Mouse (Mus musculus) kidney, postnatal 10 days (tissue): ENCODE measurements around the gene Tmem248.

Experiments used
- DNase-seq: peaks from one replicate; pipeline ENCODE4 v3.0.0; 2021; ENCODE audit warnings: mixed read lengths

Tmem248 gene

DNA sequence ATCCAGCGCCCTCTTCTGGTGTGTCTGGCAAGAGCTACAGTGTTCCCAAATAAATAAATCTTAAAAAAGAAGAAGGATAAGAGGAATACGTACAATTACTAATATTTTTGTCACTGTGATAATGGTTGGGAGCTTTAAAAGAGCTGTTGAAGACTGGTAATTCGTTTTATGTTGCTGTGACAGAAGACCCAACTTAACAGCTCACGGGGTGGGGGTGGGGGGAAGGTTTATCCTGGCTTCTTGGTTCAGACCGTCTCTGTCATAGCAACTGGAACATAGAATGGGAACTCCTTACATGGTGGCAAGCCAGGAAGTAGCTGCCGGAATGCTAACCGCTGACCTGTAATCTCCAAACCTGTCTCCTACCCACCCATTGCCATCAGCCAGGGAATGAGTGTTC lies at the start of gene Tmem248:
TSS of gene Tmem248 (plus strand) at position 301 of the 400 bp plus-strand sequence.
- no peak for DNase-seq

DNA sequence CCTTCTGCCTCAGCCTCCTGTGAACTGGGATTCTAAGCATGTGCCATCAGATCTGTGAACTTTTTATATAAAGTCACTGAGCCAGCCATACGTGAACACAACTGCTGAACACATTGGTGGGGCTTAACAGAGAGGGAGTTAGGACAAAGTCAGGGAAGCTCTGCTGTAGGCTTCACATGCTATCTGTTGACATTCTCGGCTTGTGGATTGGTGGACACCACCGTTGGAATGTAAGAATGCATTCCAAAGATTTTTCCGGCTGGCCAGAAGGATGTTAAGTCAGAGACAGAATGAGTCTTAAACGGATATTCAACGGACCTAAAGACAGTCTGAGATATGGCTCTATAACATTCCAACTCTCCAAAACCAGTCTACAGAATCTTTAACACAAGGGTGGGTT lies 47.8 kb upstream of the Tmem248 start:
- DNase-seq = peak; percentile 40

DNA sequence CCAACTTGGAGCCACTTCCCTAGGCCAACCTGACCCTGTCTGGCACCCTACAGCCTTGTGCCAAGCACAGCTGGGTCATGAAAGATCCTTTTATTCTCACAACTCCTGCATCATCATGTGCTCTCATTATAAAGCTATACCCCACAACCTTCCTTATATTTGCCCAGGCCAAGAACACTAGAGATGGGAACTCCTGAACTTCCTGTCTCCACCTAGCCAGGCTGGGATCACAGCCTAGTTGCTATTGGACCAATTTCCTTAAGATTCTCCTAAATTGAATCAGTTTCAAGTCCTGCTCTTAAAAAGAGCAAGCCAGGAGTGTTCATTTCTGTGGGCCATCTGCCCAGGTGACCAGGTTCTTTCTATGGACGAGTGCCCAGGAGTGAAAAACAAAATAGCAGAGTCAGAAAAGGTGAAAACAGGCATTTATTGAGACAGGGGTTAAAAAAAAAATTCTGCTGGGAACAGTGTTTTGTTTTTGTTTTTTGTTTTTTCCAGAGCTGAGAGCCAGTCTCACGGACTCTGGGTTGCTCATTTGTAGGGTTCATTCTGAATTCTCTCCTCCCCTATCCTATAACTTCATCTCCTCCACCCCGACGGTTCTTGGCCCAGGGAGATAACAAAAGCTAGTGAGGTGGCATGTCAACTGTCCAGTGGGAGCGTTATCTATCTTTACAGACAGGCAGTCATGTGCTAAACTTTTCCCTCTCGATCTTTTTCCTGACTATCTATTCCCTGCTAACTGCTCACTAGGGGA lies 46.0 kb upstream of the Tmem248 start:
- no peak for DNase-seq

DNA sequence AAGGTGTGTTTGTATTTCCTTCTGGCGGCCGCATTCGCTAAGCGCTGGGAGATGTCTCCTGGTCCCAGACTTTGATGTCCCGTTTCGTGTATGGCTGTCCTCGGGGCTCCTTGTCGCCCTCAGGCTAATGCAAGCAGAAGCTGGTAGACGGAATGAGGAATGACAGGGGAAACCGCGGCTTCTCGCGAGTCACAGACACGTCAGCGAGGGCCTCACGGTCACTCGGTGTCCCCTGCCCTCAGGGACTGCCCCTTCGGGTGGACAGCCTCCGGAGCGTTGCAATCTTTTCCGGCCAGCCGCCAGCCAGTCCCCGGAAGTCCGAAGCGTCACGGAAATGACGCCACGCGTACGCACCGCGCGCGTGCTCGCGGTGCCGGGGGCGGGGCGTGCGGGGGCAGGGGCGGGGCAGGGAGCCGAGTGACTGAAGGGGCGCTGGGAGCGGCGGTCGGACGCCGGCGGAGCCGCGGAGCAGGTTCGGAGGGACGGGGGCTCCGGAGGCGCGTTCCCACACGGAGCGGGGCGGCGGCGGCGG lies 45.4 kb upstream of the Tmem248 start, which contains the start of gene Rabgef1:
TSS of gene Rabgef1 (plus strand) at position 376 of the 532 bp plus-strand sequence.
- peak; percentile 96 for DNase-seq

DNA sequence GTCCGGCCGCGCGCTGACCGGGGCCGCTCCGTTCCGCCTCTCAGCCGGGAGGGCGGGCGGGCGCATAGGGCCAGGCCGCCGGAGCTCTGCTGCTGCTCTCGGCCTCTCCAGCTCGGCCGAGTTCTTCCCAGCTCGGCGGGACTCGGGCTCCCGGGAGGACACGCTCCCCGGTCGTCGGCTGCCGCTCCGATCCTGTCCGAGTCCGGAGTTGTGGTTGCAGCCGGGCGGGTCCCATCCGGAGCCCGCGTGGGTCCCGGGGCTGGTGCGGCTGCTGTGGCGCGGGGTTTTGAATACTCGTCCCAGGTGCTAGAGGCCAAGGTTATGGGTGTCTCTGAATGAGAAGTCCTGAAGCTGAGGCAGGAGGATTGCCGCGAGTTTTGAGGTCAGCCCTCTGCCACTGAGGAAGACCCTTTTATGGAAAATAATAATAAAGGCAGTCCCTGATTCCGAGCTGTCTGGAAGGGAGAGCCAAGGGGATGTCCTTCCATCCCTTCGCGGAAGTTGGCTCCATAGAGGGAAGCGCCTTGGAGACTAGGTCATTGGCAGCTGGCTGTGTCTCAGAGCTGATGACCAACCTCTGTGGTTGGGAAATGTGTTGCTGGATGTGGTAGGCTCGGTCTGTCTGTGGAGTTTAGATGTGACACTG lies 44.8 kb upstream of the Tmem248 start:
- DNase-seq = peak; percentile 60

DNA sequence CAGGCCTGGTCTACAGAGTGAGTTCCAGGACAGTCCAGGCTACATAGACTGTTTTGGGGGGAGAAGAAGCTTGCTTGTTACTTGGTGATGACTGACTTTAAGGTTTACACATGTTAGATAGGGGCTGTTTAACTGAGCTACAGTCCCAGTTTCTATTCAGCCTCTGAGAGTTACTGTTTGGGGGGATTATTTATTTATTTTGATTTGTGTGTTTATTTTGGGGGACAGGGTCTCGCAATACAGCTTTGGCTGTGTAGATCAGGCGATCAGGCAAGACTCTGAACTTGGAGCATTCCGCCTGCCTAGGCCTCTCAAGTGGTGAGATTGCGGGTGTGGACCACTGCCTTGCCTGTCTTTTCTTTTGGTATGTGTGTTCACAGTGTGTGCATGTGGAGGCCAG lies 43.9 kb upstream of the Tmem248 start:
- no peak for DNase-seq

DNA sequence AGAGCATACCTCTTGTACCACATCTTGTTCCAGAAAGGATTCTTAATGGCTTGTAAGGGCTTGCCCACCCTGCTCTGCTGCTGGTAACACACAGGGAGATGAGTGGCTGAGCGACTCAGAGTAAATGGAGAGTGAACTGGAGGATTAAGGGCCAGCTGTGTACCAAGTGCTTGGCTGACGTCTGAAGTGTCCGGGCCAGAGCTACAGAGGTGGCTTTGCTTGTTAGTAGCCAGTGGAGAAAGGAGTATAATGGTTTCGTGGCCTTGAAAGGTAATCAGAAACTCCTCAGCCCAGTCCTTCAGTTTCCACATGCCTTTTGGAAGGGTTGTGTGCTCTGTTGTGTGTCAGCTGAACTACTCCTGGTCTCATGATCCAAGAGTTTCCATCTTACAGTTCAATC lies 39.0 kb upstream of the Tmem248 start:
- no peak for DNase-seq

DNA sequence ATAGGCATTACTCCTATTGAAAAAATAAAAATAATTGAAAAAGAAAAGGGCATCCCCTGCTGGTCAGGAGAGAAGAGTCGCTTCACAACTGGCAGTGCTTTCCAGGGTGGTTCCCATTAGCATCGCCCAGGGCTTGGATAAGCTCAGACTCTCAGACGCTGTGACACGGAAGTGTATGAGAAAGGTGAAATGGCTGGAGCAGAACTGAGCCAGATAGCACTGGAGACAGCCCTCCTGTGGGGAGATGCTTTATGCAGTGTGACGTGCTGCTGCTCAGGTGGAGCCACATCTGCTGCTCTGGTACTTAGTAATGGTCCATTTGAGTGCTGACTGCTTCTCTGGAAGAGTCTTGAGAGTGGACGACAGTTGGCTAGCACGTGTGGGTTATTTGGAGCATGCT lies 36.5 kb upstream of the Tmem248 start:
- no peak for DNase-seq

DNA sequence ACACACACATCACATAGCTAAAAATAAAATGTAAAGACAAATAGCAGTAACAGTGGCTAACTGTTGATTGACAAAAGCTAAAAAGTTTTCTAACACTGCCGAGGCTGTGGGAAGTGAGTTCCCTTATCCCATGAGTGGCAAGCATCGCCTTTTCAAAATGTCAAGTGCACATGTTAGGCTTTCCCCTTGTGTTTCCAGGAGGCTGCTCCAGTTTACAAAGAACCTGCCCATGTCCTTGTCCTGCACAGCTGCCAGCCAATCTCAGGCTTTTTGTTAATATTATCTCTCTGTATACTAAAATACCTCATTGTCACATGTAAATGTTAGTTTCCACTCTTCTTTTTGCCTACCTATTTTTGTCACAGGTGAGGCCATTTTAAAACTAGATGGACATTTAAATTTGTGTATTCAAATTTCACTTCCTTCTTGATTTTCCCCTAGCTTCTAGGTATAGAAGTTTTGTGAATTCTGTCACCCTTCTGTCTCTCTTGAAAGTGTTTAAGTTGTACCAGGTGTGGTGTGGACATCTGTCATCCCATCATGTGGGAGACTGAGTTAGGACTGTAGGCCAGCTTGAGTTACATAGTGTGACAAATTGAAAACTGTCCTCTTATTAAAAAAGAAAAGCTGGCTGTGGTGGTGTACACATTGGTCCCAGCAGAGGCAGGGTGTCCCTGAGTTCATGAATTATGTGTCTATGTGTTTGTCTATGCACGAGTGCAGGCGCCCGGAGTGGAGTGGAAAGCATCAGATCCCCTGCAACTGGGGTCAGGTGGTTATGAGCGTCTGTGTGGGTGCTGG lies 34.9 kb upstream of the Tmem248 start:
- no peak for DNase-seq

DNA sequence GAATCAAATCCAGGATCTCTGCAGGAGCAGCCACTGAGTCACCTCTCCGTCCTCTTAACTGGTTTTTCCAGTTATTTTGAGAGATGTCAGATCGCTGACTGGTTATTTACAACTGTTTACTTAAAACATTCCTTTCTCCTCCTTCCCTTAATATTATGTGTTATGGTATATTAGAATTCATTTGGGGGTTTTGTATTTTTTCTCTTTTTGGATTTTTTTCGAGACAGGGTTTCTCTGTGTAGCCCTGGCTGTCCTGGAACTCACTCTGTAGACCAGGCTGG lies 34.4 kb upstream of the Tmem248 start:
- DNase-seq = no peak

DNA sequence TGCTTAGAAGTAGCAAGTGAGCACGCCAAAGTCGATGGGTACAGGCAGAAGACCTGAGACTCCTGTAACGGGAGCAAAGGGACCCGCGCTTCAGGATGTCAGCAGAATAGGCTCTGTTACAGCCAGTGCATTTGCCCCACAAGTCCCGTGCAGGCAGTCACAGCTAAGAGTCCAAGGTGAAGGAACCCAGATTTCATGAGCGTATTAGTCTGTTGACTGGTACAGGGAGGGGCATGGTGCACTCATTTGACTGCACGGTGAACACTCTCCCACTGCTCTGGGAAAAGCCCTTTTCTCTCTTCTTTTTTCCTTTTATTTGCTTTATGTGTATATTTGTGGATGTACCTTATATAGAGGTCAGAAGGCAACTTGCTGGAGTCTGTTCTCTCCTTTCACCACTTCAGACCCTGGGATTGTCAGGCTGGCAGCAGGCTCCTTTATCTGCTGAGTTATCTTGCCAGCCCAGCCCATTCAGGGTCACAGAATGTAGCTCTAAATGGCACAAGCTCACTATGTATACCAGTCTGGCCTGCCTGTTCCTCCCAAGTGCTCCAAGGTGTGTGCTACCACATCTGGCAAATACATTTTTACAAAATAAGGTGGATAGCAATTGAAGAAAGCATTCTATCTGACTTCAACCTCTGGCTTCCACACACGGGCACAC lies 32.6 kb upstream of the Tmem248 start:
- no peak for DNase-seq

DNA sequence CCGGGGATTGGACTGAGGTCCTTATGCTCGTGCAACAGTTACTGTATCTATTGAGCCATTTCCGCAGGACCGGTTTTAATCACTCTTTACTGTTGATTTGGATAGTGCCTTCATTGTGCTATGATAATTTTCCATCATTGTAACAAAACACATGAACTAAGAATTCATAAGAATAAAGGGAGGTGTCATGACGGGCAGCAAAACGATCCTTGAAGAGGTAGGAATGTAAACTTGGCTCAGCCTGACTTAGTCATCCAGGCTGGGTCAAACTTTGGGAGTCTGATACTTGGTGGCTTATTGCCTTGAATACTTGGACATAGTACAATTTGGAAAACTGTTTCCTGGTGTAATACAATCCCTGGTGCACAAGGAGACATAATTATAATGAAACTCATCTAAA lies 31.6 kb upstream of the Tmem248 start:
- no peak for DNase-seq

DNA sequence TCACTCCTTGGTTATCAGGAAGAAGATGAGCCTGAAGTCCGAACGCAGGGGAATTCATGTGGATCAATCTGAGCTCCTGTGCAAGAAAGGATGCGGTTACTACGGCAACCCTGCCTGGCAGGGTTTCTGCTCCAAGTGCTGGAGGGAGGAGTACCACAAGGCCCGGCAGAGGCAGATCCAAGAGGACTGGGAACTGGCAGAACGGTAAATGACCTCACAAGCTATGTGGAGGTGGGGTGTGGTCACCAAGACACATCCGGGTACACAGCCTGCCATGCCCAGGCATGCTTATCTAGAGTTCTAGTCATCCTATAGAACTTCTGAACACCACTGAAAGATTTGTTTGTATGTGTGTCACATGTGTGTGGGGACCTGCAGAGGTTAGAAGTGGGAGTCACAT lies 29.5 kb upstream of the Tmem248 start:
- no peak for DNase-seq

DNA sequence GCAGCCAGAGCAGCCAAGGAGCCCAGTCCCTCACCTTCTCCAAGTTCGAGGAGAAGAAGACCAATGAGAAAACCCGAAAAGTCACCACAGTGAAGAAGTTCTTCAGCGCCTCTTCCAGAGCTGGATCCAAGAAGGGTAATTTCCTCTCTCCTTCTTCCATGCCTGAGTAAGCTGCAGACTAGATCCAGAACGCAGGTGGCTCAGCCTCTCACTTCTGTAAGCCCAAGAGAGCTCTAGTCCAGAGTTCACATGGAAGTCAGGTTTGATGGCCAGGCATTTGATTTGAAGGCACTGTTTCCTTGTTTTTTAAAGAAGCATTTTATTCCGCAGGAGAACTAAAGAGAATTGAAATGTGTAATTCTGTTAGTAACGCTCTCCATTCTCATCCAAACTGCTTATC lies 26.0 kb upstream of the Tmem248 start:
- DNase-seq = no peak

DNA sequence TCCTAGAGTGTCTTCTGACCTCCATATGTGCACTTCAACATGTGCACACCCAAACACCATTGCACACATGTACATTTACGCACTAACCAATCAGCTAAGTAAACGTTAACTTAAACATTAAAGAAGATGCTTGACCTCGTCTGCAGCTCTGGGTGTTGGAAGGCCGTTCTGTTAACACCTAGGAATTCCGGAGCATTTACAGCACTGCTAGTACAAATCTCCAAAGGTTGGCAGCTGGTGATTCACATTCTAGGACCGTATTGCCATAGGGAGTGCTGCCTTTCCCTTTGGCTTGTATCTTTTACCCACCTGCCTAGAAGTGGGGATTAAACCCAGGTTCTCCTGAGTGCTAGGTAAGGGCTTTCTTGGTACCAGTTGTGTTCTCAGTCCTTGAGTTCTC lies 25.0 kb upstream of the Tmem248 start:
- no peak for DNase-seq

DNA sequence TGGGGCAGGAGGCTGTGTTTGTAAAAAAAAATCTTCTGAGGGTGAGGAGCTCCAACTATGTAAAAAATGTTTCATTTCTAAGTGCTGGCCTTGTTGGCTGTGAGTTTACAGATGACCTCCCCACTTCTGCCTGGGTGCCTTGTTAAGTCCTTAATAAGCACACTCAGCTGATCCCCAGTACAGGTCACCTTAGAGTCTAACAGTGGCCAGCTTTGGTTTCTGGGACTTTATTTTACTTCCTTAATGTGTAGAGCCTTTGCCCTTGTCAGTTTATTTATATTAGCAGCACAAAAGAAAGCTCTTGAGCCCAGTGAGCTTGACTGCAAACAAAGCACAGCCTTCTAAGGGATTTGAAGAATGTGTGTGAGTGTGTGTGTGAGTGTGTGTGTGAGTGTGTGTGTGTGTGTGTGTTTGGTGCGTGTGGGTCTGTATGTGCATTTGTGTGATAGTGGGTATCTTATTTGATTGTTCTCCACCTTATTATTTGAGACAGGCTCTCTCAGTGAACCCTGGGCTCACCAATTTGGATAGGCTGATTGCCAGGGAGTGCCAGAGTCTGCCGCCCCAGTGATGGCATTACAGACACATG lies 24.4 kb upstream of the Tmem248 start:
- no peak for DNase-seq

DNA sequence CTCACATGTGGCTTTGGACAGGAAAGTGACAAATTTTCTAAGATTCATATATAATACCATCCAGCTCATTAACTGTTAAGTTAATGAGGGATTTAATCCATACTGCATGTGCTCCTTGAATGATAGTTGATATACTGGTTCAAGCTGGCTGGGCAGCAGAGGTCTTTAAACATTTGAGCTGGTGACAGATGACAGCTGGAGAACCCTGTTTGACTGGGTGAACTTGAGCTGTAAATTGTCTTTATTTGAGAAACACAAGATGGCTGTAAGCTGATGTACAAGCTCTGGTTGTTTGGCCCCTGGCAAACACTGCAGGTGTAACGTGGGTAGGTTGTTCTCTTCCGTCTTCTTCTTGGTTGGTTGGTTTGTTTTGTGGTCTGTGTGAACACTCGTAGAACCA lies 23.1 kb upstream of the Tmem248 start:
- DNase-seq = no peak

DNA sequence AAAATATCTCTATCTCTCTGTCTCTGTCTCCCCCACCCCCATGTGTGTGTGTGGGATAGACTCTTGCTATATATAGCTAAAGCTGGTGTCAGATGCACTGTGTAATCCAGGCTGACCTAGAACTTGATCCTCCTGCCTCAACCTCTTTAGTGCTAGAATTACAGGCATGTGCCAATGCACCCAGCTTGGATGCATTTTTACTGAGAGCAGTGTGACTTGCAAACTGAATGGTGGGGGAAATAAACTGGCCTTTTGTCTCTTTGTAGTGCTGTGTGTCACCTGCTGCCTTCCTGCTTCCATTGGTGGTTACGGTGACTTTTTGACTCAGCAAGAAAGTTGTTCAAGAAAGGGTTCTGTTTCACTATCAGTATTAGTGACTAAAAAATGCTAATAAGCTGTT lies 20.6 kb upstream of the Tmem248 start:
- DNase-seq = no peak

DNA sequence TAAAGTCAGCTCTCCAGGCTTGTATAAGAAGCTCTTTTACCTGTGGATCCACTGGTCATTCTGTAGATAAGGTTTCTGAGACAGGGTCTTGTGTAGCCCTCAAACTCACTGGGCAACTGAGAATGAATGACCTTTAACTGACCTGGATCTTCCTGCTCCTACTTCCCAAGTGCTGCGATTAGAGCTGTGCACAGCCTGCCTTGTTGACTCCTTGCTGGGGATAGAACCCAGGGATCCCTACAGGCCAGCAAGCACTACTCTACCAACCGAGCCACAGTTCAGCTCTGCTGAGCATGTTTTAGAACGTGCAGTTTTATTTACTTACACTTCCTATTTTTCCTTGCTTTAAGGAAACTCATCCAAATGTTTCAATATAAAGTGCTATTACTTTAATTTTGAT lies 19.4 kb upstream of the Tmem248 start:
- DNase-seq = no peak

DNA sequence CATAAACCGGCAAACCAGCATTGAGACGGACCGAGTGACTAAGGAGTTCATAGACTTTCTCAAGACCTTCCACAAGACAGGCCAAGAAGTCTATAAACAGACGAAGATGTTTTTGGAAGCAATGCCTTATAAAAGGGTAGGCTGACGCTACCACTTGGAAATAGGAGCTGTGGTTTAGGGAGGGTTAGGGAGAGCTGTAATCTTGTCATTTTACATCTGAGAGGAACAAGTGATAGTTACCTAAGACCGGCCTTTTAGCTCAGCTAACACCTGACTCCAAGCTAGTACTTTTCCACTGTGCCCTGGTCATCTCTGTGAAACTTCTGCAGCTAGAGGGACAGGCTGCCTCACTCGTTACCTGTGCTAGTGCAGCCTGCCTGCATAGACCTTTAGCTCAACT lies 18.9 kb upstream of the Tmem248 start:
- no peak for DNase-seq

DNA sequence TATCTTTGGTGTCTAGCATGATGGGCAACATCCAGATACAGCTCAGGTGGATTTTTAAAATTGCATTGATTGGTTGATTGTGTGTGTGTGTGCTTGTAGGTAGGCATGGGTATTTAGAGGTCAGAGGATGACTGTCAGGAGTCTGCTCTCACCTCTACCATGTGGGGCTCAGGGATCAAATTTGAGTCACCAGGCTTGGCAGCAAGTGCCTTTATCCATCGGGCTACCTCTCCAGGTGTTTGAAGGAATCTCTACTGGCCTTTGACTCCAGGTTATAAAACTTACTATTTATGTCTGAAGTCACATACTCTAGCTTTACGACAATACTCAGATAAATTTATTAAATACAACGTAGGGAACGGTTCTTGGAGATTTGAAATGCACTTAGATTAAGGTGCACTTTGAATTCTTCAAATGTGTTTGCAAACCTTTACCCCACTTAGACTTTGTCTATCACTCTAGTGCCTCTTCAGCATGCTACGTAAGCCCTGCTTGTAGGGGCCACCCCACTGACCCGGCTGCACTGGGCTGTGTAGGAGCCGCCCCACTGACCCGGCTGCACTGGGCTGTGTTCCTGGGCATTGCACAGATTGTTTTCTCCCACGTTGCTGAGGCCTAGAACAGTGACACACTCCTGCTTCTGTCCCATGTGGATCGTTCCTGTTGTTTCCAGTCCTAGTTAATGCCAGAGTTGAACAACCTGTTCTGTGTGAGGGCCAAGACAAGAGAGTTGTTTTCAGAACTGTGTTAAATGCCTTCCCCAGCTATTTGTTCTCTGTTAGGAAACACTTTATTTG lies 16.4 kb upstream of the Tmem248 start:
- DNase-seq = peak; percentile 63

DNA sequence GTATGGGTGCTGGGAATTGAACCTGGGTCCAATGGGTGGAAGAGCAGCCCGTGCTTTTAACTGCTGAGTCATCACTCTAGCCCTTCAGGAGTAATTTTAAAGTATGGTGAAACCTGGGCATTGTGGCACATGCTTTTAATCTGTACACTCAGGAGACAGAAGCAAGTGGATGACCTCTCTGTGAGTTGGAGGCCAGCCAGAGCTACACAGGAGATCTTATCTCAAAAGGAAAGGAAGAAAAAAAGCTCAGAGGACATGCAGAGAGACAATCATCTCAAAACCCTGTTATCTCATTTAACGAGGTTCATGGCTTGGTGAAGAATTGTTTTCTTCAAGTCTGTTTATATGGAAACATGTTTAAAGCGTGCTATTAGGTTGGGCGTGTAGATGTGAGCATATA lies 12.9 kb upstream of the Tmem248 start:
- no peak for DNase-seq
